Mouse (Mus musculus): ENCODE data around the gene Zfyve1. TPM values are rescaled to one million over a fixed set of nuclear protein-coding genes. Genes with fewer than 3 reads are reported as not detected.

The Zfyve1 gene
- polyA plus RNA-seq, 1 experiment, result 19.8 TPM

GRCm38 (mm10) chr12:83555605-83556004, 41.4 kb downstream of the Zfyve1 start:
- Histone ChIP-seq H3K36me3 (replicated peaks; ENCODE audit: low read length) (peaks cover 92% of the 10 kb centered on the region), H3K27me3 (replicated peaks) (no peaks in the 10 kb centered on the region), H3K4me1 (peaks cover 74% of the 10 kb centered on the region), H3K4me3 (replicated peaks) (peak overlapping the region; percentile 59), H3K9me3 (no peaks in the 10 kb centered on the region)
- TF ChIP-seq GATA1 (IDR thresholded peaks at IDR 0.05; ENCODE audit: borderline replicate concordance, low read length), result no peak
- no peak for TF ChIP-seq FLI1 (IDR thresholded peaks at IDR 0.05; ENCODE audit: low read length)

GRCm38 (mm10) chr12:83553816-83554215, 43.2 kb downstream of the Zfyve1 start:
- TF ChIP-seq GATA1 (IDR thresholded peaks at IDR 0.05; ENCODE audit: borderline replicate concordance, low read length) (no peak), FLI1 (IDR thresholded peaks at IDR 0.05; ENCODE audit: low read length) (no peak)
- H3K27me3 ChIP-seq (replicated peaks), result no peaks in the 10 kb centered on the region

GRCm38 (mm10) chr12:83551305-83551704, 45.7 kb downstream of the Zfyve1 start:
- no peaks in the 10 kb centered on the region for H3K9me3 ChIP-seq
- no peak for TF ChIP-seq GATA1 (IDR thresholded peaks at IDR 0.05; ENCODE audit: borderline replicate concordance, low read length)
- no peak for TF ChIP-seq FLI1 (IDR thresholded peaks at IDR 0.05; ENCODE audit: low read length)
- H3K27me3 ChIP-seq (replicated peaks), result no peaks in the 10 kb centered on the region
- H3K4me3 ChIP-seq (replicated peaks), result no peak overlapping the region
- peaks cover 66% of the 10 kb centered on the region for H3K4me1 ChIP-seq
- peaks cover 96% of the 10 kb centered on the region for H3K36me3 ChIP-seq (replicated peaks; ENCODE audit: low read length)

More at GRCm38 (mm10) chr12:83553816-83554215, 43.2 kb downstream of the Zfyve1 start:
- peaks cover 80% of the 10 kb centered on the region for H3K4me1 ChIP-seq
- H3K9me3 ChIP-seq, result no peaks in the 10 kb centered on the region
- no peak overlapping the region for H3K4me3 ChIP-seq (replicated peaks)
- peaks cover 98% of the 10 kb centered on the region for H3K36me3 ChIP-seq (replicated peaks; ENCODE audit: low read length)

- TF ChIP-seq FLI1 (IDR thresholded peaks at IDR 0.05; ENCODE audit: low read length) (no peak), GATA1 (IDR thresholded peaks at IDR 0.05; ENCODE audit: borderline replicate concordance, low read length) (no peak)
- Histone ChIP-seq H3K4me3 (replicated peaks) (no peak overlapping the region), H3K4me1 (peaks cover 5% of the 10 kb centered on the region), H3K36me3 (replicated peaks; ENCODE audit: low read length) (peaks cover 94% of the 10 kb centered on the region), H3K27me3 (replicated peaks) (no peaks in the 10 kb centered on the region), H3K9me3 (no peaks in the 10 kb centered on the region)
These were observed 52.2 kb downstream of the Zfyve1 start for GRCm38 (mm10) chr12:83544791-83545190.

GRCm38 (mm10) chr12:83543997-83544396, 53.0 kb downstream of the Zfyve1 start:
- Histone ChIP-seq H3K36me3 (replicated peaks; ENCODE audit: low read length) (peaks cover 95% of the 10 kb centered on the region), H3K4me3 (replicated peaks) (no peak overlapping the region), H3K4me1 (no peaks in the 10 kb centered on the region), H3K27me3 (replicated peaks) (no peaks in the 10 kb centered on the region), H3K9me3 (no peaks in the 10 kb centered on the region)
- TF ChIP-seq FLI1 (IDR thresholded peaks at IDR 0.05; ENCODE audit: low read length) (no peak), GATA1 (IDR thresholded peaks at IDR 0.05; ENCODE audit: borderline replicate concordance, low read length) (no peak)

GRCm38 (mm10) chr12:83536039-83536438, 61.0 kb downstream of the Zfyve1 start:
- no peaks in the 10 kb centered on the region for H3K9me3 ChIP-seq
- H3K4me3 ChIP-seq (replicated peaks), result no peak overlapping the region
- H3K4me1 ChIP-seq, result peaks cover 31% of the 10 kb centered on the region
- TF ChIP-seq FLI1 (IDR thresholded peaks at IDR 0.05; ENCODE audit: low read length), result no peak
- no peak for TF ChIP-seq GATA1 (IDR thresholded peaks at IDR 0.05; ENCODE audit: borderline replicate concordance, low read length)
- H3K36me3 ChIP-seq (replicated peaks; ENCODE audit: low read length), result peaks cover 98% of the 10 kb centered on the region
- no peaks in the 10 kb centered on the region for H3K27me3 ChIP-seq (replicated peaks)

GRCm38 (mm10) chr12:83535428-83535827, 61.6 kb downstream of the Zfyve1 start:
- no peak for TF ChIP-seq GATA1 (IDR thresholded peaks at IDR 0.05; ENCODE audit: borderline replicate concordance, low read length)
- no peak for TF ChIP-seq FLI1 (IDR thresholded peaks at IDR 0.05; ENCODE audit: low read length)
- no peak overlapping the region for H3K4me3 ChIP-seq (replicated peaks)
- no peaks in the 10 kb centered on the region for H3K27me3 ChIP-seq (replicated peaks)
- peaks cover 33% of the 10 kb centered on the region for H3K4me1 ChIP-seq
- H3K36me3 ChIP-seq (replicated peaks; ENCODE audit: low read length), result peaks cover 98% of the 10 kb centered on the region
- no peaks in the 10 kb centered on the region for H3K9me3 ChIP-seq

GRCm38 (mm10) chr12:83534190-83534589, 62.8 kb downstream of the Zfyve1 start:
- peaks cover 39% of the 10 kb centered on the region for H3K4me1 ChIP-seq
- no peak for TF ChIP-seq GATA1 (IDR thresholded peaks at IDR 0.05; ENCODE audit: borderline replicate concordance, low read length)
- peaks cover 96% of the 10 kb centered on the region for H3K36me3 ChIP-seq (replicated peaks; ENCODE audit: low read length)

GRCm38 (mm10) chr12:83532966-83533365, 64.1 kb downstream of the Zfyve1 start:
- peaks cover 51% of the 10 kb centered on the region for H3K4me1 ChIP-seq
- H3K4me3 ChIP-seq (replicated peaks), result no peak overlapping the region
- H3K27me3 ChIP-seq (replicated peaks), result no peaks in the 10 kb centered on the region
- H3K36me3 ChIP-seq (replicated peaks; ENCODE audit: low read length), result peaks cover 96% of the 10 kb centered on the region
- TF ChIP-seq GATA1 (IDR thresholded peaks at IDR 0.05; ENCODE audit: borderline replicate concordance, low read length) (no peak), FLI1 (IDR thresholded peaks at IDR 0.05; ENCODE audit: low read length) (no peak)
- H3K9me3 ChIP-seq, result no peaks in the 10 kb centered on the region

More at GRCm38 (mm10) chr12:83534190-83534589, 62.8 kb downstream of the Zfyve1 start:
- Histone ChIP-seq H3K4me3 (replicated peaks) (no peak overlapping the region), H3K9me3 (no peaks in the 10 kb centered on the region), H3K27me3 (replicated peaks) (no peaks in the 10 kb centered on the region)

GRCm38 (mm10) chr12:83531992-83532391, 65.0 kb downstream of the Zfyve1 start:
- H3K36me3 ChIP-seq (replicated peaks; ENCODE audit: low read length), result peaks cover 94% of the 10 kb centered on the region
- TF ChIP-seq GATA1 (IDR thresholded peaks at IDR 0.05; ENCODE audit: borderline replicate concordance, low read length) (no peak), FLI1 (IDR thresholded peaks at IDR 0.05; ENCODE audit: low read length) (no peak)
- peaks cover 61% of the 10 kb centered on the region for H3K4me1 ChIP-seq
- H3K9me3 ChIP-seq, result no peaks in the 10 kb centered on the region
- H3K4me3 ChIP-seq (replicated peaks), result no peak overlapping the region
- no peaks in the 10 kb centered on the region for H3K27me3 ChIP-seq (replicated peaks)

GRCm38 (mm10) chr12:83528665-83529064, 68.4 kb downstream of the Zfyve1 start:
- H3K36me3 ChIP-seq (replicated peaks; ENCODE audit: low read length), result peaks cover 68% of the 10 kb centered on the region
- H3K4me3 ChIP-seq (replicated peaks), result no peak overlapping the region
- no peak for TF ChIP-seq GATA1 (IDR thresholded peaks at IDR 0.05; ENCODE audit: borderline replicate concordance, low read length)
- TF ChIP-seq FLI1 (IDR thresholded peaks at IDR 0.05; ENCODE audit: low read length), result no peak
- no peaks in the 10 kb centered on the region for H3K9me3 ChIP-seq
- peaks cover 81% of the 10 kb centered on the region for H3K4me1 ChIP-seq
- H3K27me3 ChIP-seq (replicated peaks), result no peaks in the 10 kb centered on the region
